Mouse (Mus musculus) frontal cortex, postnatal 14 days (tissue): Measurements from ENCODE around the gene Nat10.

Experiments used
- DNase-seq, 2 experiments: peaks; one replicate each; pipeline ENCODE4 v3.0.0; 2022; ENCODE audit warnings: low spot score in 2 of 2

Gene Nat10

GRCm38 (mm10) chr2:103691278-103691677 is 69.8 kb downstream of the Nat10 start:
- no peak for DNase-seq

DNA sequence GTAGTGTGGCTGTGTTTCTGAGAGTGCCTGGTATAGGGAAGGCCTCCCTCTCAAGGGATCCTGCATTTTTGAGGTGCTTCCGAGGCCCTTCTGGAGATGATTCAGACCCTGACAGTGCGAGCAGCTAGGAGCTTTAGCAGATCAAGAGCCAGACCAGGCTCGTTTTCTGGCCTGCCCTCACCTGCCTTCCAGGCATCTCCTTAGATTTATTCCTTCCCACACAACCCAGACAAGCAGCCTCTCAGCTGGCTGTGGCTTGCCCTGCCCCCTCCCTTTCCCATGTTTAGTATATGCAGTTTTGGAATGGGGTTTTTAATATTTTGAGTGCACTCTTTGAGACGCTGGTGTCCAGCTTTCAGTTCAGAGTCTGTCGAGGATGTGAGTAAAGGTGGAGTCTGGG is 70.2 kb downstream of the Nat10 start:
- DNase-seq, result no peak

- peak in 1 of 2 experiments; percentile 31 for DNase-seq
Measured at GRCm38 (mm10) chr2:103690425-103690824, 70.6 kb downstream of the Nat10 start.

GRCm38 (mm10) chr2:103687888-103688287 is 73.2 kb downstream of the Nat10 start:
- DNase-seq, result no peak

DNA sequence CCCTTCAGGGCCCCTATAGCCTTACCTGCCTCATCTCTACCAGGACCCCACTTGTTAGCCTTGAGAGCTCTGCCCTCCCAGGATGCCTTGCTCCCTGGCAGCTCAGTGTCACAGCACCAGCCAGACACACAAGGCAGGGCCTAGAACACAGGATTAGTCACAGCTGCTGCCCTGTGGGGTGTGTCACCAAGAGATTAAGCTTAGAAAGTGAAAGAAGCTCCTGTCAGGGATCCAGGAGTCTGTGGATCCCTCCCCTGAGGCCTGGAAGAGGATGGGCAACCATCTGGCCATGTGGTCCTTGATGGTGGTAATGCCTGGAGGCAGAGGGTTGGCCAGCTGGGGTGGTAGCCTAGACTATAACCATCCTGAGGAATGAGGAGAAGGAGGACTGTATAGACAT is 73.9 kb downstream of the Nat10 start:
- no peak for DNase-seq

- no peak for DNase-seq
Measured at GRCm38 (mm10) chr2:103685581-103685980, 75.5 kb downstream of the Nat10 start.

GRCm38 (mm10) chr2:103684926-103685577 is 76.0 kb downstream of the Nat10 start:
- DNase-seq, result no peak

GRCm38 (mm10) chr2:103684431-103684830 is 76.6 kb downstream of the Nat10 start:
- no peak for DNase-seq

DNA sequence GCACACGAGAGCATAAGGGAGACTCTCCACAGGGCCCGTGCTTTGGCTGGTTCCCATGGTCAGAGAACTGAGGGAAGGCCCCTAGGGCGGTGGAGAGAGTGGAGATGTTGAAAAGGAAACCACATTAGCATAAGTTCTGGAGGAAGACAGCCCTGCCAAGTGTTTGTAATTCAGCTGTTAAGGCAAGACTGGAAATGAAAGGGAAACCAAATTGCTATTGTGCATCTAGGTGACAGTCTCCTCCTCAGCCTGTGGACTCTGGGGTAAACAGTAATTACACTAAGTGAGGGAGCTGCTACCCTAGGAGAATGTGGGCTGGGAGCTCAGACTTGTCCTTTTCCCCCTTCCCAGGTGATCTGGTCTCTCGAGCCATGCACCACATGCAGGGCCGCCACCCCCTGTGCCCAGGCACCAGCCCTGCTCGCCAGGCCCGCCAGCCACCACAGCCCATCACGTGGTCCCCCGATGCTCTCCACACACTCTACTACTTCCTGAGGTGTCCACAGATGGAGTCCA is 78.1 kb downstream of the Nat10 start:
- DNase-seq, result no peak

- DNase-seq, result no peak
Measured at GRCm38 (mm10) chr2:103682261-103682722, 78.8 kb downstream of the Nat10 start.

DNA sequence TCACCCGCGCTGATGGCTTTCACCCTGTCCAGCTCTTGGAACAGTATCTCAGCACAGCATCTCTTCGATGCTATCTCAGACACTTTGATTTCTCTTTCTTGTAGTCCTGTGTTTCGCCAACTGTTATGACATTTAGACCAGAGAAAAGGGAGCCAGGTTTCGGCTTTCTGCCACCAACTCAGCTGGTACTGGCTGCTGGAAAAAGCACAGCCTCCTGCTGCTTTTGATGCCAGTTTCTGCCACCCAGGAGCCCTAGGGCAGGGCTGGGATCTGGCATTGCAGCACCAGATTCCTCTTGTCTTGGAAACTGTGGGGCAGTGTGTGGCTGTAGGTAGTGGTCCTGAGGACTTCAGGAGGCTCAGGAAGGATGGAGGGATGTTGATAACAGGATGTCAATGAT is 79.9 kb downstream of the Nat10 start:
- DNase-seq, result no peak

GRCm38 (mm10) chr2:103680364-103681110 is 80.5 kb downstream of the Nat10 start:
- no peak for DNase-seq

GRCm38 (mm10) chr2:103678433-103678832 is 82.6 kb downstream of the Nat10 start:
- no peak for DNase-seq

DNA sequence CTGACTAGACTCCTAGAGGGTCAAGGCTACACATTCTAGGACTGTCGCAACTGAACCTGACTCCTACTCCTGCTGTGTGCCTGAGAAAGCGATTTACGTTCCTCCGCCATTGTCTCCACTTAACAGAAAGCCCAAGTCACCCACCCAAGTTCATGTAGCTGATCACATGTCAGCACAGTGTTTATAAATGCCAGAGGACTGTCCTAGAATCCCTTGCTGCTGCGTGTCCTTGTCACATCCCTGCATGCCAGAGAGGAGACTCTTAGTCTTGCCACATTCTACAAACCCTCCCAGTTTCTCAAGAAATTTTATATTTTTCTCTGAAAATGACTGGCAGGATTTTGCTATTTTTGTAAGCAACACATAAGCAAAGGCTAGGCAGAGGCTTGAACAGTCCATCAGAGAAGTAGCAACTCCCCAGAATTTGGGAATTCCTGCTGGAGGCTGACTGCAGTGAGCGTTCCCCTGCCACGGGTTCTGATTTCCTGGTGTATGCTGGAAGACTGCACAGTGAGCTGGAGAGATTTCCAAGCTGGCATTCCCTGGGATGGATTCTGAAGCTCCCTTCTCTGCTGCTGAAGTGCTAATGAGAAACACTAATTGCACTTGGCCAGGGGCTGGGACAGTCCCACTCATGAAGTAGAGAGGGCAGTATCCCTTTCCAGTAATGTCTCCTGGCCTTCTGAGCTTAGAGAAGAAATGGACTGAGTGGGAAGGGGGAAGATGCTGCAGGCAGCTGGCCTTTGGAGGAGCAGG is 83.3 kb downstream of the Nat10 start:
- DNase-seq, result no peak

GRCm38 (mm10) chr2:103676808-103677207 is 84.3 kb downstream of the Nat10 start:
- DNase-seq, result no peak

- DNase-seq, result no peak
Measured at GRCm38 (mm10) chr2:103675391-103675790, 85.7 kb downstream of the Nat10 start.

GRCm38 (mm10) chr2:103673609-103674008 is 87.5 kb downstream of the Nat10 start:
- no peak for DNase-seq

GRCm38 (mm10) chr2:103672573-103673119 is 88.4 kb downstream of the Nat10 start:
- DNase-seq, result no peak
